ENCODE assay signal across 14 mouse cellular contexts in the genomic region with DNA sequence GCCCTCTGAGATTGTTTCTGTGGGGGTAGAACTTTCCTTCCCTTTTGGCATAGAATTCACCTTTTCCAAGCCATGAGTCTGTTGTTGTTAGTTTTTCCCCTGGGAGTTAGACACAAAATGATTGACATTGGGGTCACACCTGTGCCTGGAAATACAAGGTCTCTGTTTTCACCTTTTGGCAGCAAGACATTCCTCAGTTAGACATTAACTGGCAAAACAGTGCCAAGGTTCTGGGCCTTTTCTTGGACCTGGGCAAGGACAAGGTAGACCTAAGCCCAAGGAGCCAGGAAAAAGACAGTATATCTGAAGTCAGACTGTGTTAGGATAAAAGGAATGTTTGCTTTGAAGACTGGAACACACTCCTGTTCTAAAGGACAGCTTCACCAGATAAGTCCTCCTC. TPM values are rescaled to one million over a fixed set of nuclear protein-coding genes. Genes with fewer than 3 reads are reported as not detected.
"Had no signal": no experiment of that assay in that cellular context is flagged by ENCODE, and none has a peak within 500 bp of the region (broad histone marks: within the 10 kb centered on the region; RNA-seq: fewer than 3 reads in every experiment).

A gene (minus strand): TSS at position 27 of the 400 bp plus-strand sequence.

- H3K4me3 ChIP-seq: left cerebral cortex, adult 2 months; limb, embryonic 10.5 days; liver, embryonic 13.5 days; lung, embryonic 15.5 days; midbrain, embryonic 12.5 days; neural tube, embryonic 13.5 days had no signal

- H3K27me3 ChIP-seq: liver, embryonic 13.5 days; lung, embryonic 15.5 days; midbrain, embryonic 12.5 days; neural tube, embryonic 13.5 days had no signal

- DNase-seq: liver, embryonic 13.5 days; liver, postnatal 0 days; lung, postnatal 14 days; thymus, postnatal 4 days had no signal

- H3K36me3 ChIP-seq: limb, embryonic 10.5 days; liver, embryonic 13.5 days; lung, embryonic 15.5 days; midbrain, embryonic 12.5 days; neural tube, embryonic 13.5 days had no signal

- H3K4me1 ChIP-seq: limb, embryonic 10.5 days; liver, embryonic 13.5 days; lung, embryonic 15.5 days; midbrain, embryonic 12.5 days; neural tube, embryonic 13.5 days had no signal

- H3K9ac ChIP-seq: liver, embryonic 13.5 days; liver, postnatal 0 days; lung, embryonic 15.5 days; midbrain, embryonic 12.5 days; neural tube, embryonic 13.5 days had no signal

- H3K4me2 ChIP-seq: liver, embryonic 13.5 days; lung, embryonic 15.5 days; midbrain, embryonic 12.5 days; neural tube, embryonic 13.5 days had no signal

- ATAC-seq: intestine, embryonic 16.5 days; liver, postnatal 0 days; midbrain, embryonic 16.5 days had no signal

- H3K27ac ChIP-seq: left cerebral cortex, adult 2 months; limb, embryonic 10.5 days; liver, embryonic 13.5 days; lung, embryonic 15.5 days; macrophage; midbrain, embryonic 12.5 days; neural tube, embryonic 13.5 days; stomach, postnatal 0 days had no signal

- H3K9me3 ChIP-seq: limb, embryonic 10.5 days; liver, embryonic 13.5 days; lung, embryonic 15.5 days; midbrain, embryonic 12.5 days; neural tube, embryonic 13.5 days had no signal

RNA-seq across cellular contexts. Expression of the gene that starts here (rescaled TPM):
- polyA plus RNA-seq: intestine, embryonic 16.5 days; limb, embryonic 10.5 days; limb, embryonic 14.5 days; liver, embryonic 13.5 days; liver, postnatal 0 days; lung, embryonic 15.5 days; macrophage; midbrain, embryonic 12.5 days; midbrain, embryonic 16.5 days; neural tube, embryonic 13.5 days; stomach, postnatal 0 days had no signal
